Mouse (Mus musculus): Measurements from ENCODE around the gene Pigo. TPM values are rescaled to one million over a fixed set of nuclear protein-coding genes. Genes with fewer than 3 reads are reported as not detected.
A peak's percentile ranks its signal among the peaks of the same experiment; 100 is the strongest.

The Pigo gene
- polyA plus RNA-seq, 1 experiment from 2014 or later, result 29.9 TPM

DNA sequence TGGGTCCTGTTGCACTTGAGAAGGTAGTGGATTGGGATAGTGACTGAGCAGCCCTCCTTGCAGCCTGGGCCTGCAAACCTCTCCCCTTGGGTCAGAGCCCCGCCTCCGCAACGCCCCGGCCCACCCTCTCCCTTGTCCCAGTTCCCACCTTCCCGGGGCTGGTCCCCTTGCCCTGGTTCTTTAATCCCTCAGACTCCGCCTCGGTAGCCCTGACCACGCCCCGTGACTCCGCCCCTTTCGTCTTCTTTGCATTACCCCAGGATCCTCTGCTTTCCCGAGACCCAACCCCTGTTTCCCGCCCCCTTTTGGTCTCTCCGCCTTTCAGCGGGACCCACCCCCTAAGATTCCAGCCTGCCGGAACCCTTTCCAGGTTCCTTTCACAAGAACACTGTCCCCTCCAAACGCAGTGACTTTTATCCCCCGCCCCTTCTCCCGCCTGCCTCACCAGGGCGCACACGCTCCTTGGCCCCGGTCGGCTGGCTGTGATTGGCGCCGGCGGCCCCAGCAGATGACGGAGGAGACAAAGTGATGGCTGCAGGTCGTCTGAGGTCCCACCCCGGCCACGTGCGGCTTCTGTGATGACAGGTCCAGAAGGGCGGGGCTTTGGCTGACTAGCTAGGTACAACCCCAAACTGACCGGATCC is 20.2 kb upstream of the Pigo start, which contains the start of gene Fam214b:
Fam214b (minus strand) TSS at position 562 of the 644 bp plus-strand sequence.
- peak within 1 kb of the TSS; percentile 52 for H3K4me3 ChIP-seq (replicated peaks)
- H3K9me3 ChIP-seq, result no peaks in the 10 kb centered on the region
- no peaks in the 10 kb centered on the region for H3K36me3 ChIP-seq
- peaks cover 45% of the 10 kb centered on the region for H3K4me1 ChIP-seq (replicated peaks)
- ATAC-seq, result peak; percentile 84
- peak within 1 kb of the TSS; percentile 73 for H3K9ac ChIP-seq (replicated peaks)
- H3K27ac ChIP-seq, result peak within 1 kb of the TSS; percentile 95
- no peaks in the 10 kb centered on the region for H3K27me3 ChIP-seq
- peak within 1 kb of the TSS; percentile 80 for H3K4me2 ChIP-seq (replicated peaks)
- under 1% methylated on average over 33 of the region's 33 CpGs for WGBS

DNA sequence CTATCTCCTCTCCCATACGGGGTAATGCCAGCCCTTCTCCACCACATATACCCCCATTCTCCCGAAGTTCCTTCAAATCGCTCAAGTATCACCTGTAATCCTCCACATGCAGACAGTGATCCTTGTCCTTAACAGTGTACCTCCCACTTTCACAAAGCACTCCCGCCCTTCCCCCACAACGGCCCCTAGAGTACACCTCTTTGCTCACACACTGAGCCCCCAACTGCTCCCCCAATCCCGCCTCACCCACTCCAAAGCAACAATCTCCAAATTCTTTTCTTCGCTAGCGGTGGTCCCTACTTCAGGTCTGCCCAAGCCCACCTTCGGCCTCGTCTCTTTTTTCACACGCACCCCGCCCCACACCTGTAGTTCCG is 19.7 kb upstream of the Pigo start:
- Histone ChIP-seq H3K27ac (peak overlapping the region; percentile 95), H3K4me1 (replicated peaks) (peaks cover 49% of the 10 kb centered on the region), H3K4me2 (replicated peaks) (peak overlapping the region; percentile 80), H3K4me3 (replicated peaks) (peak overlapping the region; percentile 52), H3K9me3 (no peaks in the 10 kb centered on the region), H3K9ac (replicated peaks) (peak overlapping the region; percentile 73), H3K36me3 (no peaks in the 10 kb centered on the region), H3K27me3 (no peaks in the 10 kb centered on the region)
- WGBS, result 2% methylated on average over 13 of the region's 13 CpGs
- peak; percentile 2 for ATAC-seq

DNA sequence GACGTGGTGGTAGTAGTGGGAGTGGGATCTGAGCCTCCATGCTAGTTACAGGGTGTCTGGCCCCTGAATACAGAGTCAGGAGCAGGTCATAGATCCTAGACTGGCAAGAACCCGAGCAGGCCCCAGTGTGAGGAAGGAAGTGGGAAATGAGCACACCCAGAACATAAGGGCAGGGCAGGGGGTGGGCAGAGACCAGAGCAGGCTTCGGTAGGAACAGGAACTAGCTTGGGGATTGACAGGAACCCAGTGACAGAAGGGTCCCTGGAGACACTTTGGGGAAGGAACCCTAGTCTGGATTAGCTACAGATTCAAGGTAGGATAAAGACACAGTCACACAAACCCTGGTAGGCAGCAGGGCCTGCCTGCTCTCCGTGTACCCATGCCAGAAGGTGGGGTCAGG is 19.1 kb upstream of the Pigo start:
- no peak for ATAC-seq
- no peaks in the 10 kb centered on the region for H3K9me3 ChIP-seq
- H3K27me3 ChIP-seq, result no peaks in the 10 kb centered on the region
- H3K36me3 ChIP-seq, result no peaks in the 10 kb centered on the region
- peak overlapping the region; percentile 80 for H3K4me2 ChIP-seq (replicated peaks)
- peak overlapping the region; percentile 73 for H3K9ac ChIP-seq (replicated peaks)
- WGBS, result 0% methylated on average over 4 of the region's 4 CpGs
- H3K4me3 ChIP-seq (replicated peaks), result peak overlapping the region; percentile 52
- peak overlapping the region; percentile 95 for H3K27ac ChIP-seq
- H3K4me1 ChIP-seq (replicated peaks), result peaks cover 49% of the 10 kb centered on the region

DNA sequence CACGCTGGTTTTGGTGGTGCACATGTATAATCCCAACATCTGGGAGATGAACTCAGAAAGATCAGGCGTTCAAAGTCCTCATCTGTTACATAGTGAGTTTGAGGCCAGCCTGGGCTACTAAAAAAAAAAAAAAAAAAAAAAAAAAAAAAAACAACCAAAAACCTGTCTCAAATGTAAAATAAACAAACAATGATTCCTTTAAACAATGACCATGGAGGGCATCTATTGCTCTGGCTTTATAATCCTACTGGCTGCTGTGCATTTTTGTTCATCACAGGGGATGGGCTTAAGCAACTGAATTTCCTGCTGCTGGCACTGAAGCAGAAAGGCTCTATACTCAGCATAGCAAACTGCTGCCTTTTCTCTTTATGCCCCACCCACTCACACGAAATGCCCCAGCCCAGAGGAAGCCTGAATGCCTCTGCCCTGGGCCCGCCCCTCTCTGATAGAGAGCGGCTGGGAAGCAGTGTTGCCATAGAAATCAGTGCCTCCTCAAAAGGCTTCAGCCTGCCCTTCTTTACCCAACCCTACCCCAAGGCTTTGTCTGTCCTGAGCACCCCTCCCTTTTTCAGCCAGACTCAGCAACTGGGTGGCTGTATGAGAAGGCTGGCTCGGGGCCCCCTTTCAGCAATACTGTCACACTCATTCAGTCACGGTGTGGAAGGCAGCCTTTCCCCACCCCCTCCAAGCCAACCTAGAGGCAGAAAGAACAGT is 18.2 kb upstream of the Pigo start:
- peak; percentile 76 for ATAC-seq

DNA sequence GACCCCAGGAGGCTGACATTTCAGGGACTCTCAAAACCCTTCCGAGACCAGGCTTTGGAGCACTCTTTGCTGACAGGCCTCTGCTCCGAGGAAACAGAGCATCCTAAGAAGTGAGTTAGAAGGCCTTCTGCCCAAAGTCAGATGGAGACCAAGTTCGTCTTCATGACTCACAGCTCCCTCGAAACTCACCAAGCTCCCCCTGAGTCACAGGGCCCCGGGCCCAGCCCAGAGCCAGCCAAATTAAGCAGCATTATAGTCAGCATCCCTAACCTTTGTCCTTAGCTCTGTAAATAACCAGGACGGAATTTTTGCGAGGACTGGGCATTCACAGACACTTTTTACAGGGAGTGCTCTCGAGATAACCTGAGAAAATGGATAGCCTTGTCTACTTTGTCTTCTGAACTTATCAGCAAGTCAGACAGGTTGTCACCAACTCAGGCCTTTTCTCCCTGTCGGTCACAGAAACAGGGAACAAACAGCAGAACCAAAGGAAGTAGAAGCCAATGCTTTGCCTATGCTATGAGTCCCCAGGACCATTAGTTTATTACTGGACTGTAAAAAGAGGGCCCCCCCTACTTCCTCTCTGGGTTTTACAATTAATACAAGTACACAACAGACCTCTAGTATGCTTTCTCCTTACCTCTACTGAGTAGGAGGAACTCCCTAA is 15.4 kb upstream of the Pigo start:
- Histone ChIP-seq H3K9ac (replicated peaks) (no peak overlapping the region), H3K4me3 (replicated peaks) (peak overlapping the region; percentile 86), H3K36me3 (peaks cover 12% of the 10 kb centered on the region), H3K27ac (peak overlapping the region; percentile 91), H3K4me1 (replicated peaks) (peaks cover 65% of the 10 kb centered on the region), H3K9me3 (no peaks in the 10 kb centered on the region), H3K4me2 (replicated peaks) (peak overlapping the region; percentile 86), H3K27me3 (no peaks in the 10 kb centered on the region)
- WGBS, result 54% methylated on average over 9 of the region's 9 CpGs
- no peak for ATAC-seq

More for the DNA sequence above, 18.2 kb upstream of the Pigo start:
- H3K4me3 ChIP-seq (replicated peaks), result peak overlapping the region; percentile 52
- H3K27me3 ChIP-seq, result no peaks in the 10 kb centered on the region
- WGBS, result 3% methylated on average over 7 of the region's 7 CpGs
- peak overlapping the region; percentile 73 for H3K9ac ChIP-seq (replicated peaks)
- peak overlapping the region; percentile 95 for H3K27ac ChIP-seq
- peak overlapping the region; percentile 80 for H3K4me2 ChIP-seq (replicated peaks)
- H3K4me1 ChIP-seq (replicated peaks), result peaks cover 58% of the 10 kb centered on the region
- H3K9me3 ChIP-seq, result no peaks in the 10 kb centered on the region
- no peaks in the 10 kb centered on the region for H3K36me3 ChIP-seq

DNA sequence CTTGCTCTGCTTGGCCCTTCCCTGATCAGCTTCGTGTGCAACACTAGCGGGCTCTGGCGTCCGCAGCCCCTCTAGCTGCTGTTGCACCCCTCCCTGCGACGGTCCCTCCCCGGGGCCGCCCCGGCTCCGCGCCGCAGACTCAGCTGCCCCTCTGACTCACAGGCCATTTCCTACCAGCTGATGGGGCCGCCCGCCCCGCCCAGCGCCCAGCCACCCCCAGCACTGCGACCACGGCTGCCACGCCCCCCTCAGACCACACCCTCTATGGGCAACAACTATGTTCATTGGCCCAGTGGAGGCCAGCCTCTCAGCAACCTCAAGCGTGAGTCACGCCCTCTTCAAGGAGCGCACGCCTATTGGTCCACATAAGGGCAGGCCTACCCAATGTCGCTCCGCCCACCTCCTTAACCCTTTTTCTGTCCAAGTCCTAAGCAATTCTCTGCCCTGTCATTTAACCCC is 14.5 kb upstream of the Pigo start:
- Histone ChIP-seq H3K4me3 (replicated peaks) (peak overlapping the region; percentile 86), H3K4me2 (replicated peaks) (peak overlapping the region; percentile 86), H3K27ac (peak overlapping the region; percentile 91), H3K4me1 (replicated peaks) (peaks cover 62% of the 10 kb centered on the region), H3K36me3 (peaks cover 21% of the 10 kb centered on the region), H3K9ac (replicated peaks) (peak overlapping the region; percentile 90), H3K27me3 (no peaks in the 10 kb centered on the region), H3K9me3 (no peaks in the 10 kb centered on the region)
- under 1% methylated on average over 25 of the region's 25 CpGs for WGBS
- ATAC-seq, result peak; percentile 95

DNA sequence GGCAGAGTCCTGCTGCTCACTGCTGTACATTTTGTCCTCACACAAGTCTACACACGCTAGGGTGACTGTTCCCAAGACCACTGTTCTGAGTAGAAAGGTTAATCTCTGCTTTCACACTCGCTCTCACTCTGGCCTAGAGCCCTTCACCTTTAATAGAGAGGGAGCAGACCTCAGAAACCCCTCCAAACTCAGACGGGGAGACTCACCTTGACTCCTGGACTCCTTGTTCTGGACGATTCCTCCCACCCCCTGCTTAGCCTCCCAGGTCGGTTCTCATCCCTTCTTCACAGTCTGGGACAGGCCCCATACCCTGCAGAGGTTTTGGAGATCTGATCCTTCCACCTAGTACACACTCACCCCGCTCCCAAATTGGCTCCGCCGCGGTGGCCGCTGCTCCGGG is 14.0 kb upstream of the Pigo start:
- Histone ChIP-seq H3K4me1 (replicated peaks) (peaks cover 57% of the 10 kb centered on the region), H3K36me3 (peaks cover 27% of the 10 kb centered on the region)
- 3% methylated on average over 11 of the region's 11 CpGs for WGBS

DNA sequence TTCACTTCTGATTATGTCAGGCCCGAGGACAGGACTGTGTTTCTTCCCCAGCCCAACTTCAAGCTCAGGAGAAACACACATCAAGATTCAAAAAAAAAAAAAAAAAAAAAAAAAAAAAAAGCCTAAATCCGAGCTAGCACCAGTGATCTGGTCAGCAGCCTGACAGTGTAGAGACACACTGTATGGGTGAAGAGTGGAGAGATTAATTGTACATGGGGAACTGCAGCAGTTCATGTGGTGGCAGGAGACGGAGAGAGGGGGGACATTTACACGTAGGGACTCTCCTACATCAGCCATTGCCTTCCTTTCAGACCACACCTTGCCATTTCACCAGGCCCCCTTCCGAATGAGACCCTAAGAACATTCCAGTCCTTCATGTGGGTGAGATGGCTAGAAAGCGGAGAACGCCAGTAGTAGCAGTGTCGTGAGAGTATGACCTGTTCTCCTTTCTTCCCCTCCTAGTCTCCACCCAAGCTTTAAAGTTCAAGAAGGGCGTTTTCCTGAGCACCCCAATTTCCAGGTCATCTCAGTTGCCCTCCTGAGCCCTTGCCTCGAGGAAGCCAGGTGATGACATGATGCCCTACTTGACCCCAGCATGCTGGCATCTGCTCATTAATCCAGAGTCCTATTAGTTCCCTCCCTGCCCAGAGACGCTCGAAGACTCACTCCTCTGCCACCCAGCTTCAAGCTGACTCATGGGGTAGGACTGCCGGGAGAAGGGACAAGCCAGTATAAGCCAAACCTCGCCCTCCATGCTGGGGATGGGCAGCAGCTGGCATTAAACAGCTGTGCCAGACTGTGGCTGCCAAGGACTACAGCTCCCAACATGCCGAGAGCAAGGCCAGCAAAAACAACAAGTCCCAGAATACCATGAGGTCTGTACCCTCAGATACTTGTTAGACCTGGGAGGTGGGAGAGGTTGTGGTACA is 13.2 kb upstream of the Pigo start:
- Histone ChIP-seq H3K27ac (peak overlapping the region; percentile 91; the same call in 1 of the 2 replicates), H3K4me2 (replicated peaks) (peak overlapping the region; percentile 86), H3K9ac (replicated peaks) (peak overlapping the region; percentile 90), H3K4me1 (replicated peaks) (peaks cover 49% of the 10 kb centered on the region), H3K9me3 (no peaks in the 10 kb centered on the region), H3K4me3 (replicated peaks) (peak overlapping the region; percentile 86), H3K27me3 (no peaks in the 10 kb centered on the region), H3K36me3 (peaks cover 34% of the 10 kb centered on the region)
- no peak for ATAC-seq
- 58% methylated on average over 15 of the region's 15 CpGs for WGBS

More for the DNA sequence above, 14.0 kb upstream of the Pigo start:
- H3K9ac ChIP-seq (replicated peaks), result peak overlapping the region; percentile 90
- peak overlapping the region; percentile 86 for H3K4me2 ChIP-seq (replicated peaks)
- no peaks in the 10 kb centered on the region for H3K9me3 ChIP-seq
- H3K27ac ChIP-seq, result peak overlapping the region; percentile 91
- ATAC-seq, result no peak
- no peaks in the 10 kb centered on the region for H3K27me3 ChIP-seq
- H3K4me3 ChIP-seq (replicated peaks), result peak overlapping the region; percentile 86

DNA sequence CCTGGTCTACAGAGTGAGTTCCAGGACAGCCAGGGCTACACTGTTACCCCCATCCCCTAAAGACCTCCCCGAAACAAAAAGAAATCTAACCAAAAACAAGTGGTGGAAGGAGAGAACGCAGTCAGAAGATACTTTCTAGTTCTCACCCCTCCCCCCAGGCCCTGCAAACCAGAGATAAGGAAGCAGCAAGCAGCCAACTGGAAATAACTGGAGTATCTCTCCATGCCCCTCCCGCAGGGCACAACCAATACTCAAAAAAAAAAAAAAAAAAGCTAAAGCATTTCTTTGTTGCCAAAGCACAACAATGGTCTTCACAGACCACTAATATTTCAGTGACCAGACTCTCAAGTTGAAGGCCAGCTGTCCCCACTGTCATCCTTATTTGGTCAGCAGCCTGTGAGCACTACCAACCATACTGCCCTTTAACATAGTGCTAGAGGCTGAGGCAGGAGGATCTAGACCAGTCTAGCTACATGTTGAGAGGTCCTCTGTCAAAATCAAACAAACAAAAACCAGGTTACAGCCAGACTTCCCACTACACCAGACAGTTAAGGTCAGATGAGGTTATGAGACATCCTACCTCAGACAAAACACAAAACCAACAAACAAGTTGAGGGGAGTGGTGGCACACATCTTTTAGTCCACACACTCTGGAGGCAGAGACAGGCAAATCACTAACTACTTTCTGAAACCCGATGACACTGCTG is 12.4 kb upstream of the Pigo start:
- Histone ChIP-seq H3K9ac (replicated peaks) (peak overlapping the region; percentile 90), H3K27me3 (no peaks in the 10 kb centered on the region), H3K4me1 (replicated peaks) (peaks cover 42% of the 10 kb centered on the region), H3K4me3 (replicated peaks) (peak overlapping the region; percentile 86), H3K27ac (no peak overlapping the region), H3K9me3 (no peaks in the 10 kb centered on the region), H3K36me3 (peaks cover 42% of the 10 kb centered on the region), H3K4me2 (replicated peaks) (peak overlapping the region; percentile 86)
- no peak for ATAC-seq
- WGBS, result 73% methylated on average over 4 of the region's 4 CpGs

DNA sequence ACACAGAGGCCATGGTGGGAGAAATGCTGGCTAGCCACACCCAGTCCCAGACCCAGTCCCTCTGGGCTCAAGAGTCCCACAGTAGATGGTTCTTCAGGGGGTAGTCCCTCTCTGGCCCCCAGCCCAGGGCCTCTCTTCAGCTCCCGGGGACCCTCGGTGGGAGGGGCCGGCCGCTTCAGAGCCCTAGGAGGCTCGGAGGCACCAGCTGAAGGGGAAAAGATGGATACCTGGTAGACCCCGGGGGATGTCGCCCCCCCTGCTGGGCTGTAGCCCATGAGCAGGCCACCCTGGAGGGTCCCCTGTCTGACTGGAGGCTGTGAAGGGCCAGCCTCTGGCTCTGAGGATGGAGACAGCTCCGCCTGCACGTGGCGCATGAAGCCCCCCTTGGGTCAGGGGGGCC is 10.7 kb upstream of the Pigo start:
- H3K4me1 ChIP-seq (replicated peaks), result peaks cover 52% of the 10 kb centered on the region
- no peak overlapping the region for H3K9ac ChIP-seq (replicated peaks)
- H3K27me3 ChIP-seq, result no peaks in the 10 kb centered on the region
- H3K4me3 ChIP-seq (replicated peaks), result no peak overlapping the region
- ATAC-seq, result no peak
- WGBS, result 94% methylated on average over 9 of the region's 10 CpGs
- H3K9me3 ChIP-seq, result no peaks in the 10 kb centered on the region
- H3K36me3 ChIP-seq, result peaks cover 49% of the 10 kb centered on the region
- H3K4me2 ChIP-seq (replicated peaks), result no peak overlapping the region
- no peak overlapping the region for H3K27ac ChIP-seq

DNA sequence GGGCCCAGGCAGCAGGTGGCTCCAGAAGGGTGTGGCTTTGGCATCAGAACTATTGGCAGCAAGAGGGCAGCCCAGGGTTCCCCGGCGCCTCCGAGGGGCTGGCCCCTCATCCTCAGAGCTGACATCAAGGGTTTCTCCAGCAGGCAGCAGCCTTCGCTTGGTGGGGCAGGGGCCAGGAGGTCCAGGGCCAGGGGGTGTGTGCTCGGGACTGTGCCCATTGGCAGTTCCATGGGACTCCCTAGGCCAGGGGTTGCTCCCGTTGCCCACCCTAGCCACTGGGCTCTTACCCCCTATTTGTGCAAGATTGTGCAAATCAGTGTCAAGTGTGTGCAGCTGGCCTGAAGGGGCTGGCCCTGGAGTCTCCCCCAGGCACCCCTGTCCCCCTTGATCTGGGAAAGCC is 10.2 kb upstream of the Pigo start:
- H3K9ac ChIP-seq (replicated peaks), result no peak overlapping the region
- 91% methylated on average over 6 of the region's 6 CpGs for WGBS
- no peak overlapping the region for H3K4me2 ChIP-seq (replicated peaks)
- no peak overlapping the region for H3K27ac ChIP-seq
- H3K4me1 ChIP-seq (replicated peaks), result peaks cover 47% of the 10 kb centered on the region
- peaks cover 49% of the 10 kb centered on the region for H3K36me3 ChIP-seq
- H3K9me3 ChIP-seq, result no peaks in the 10 kb centered on the region
- ATAC-seq, result no peak
- no peak overlapping the region for H3K4me3 ChIP-seq (replicated peaks)
- no peaks in the 10 kb centered on the region for H3K27me3 ChIP-seq

All from midbrain, embryonic 13.5 days (tissue).